Mouse (Mus musculus): ENCODE results near the gene Tigd3. TPM values are rescaled to one million over a fixed set of nuclear protein-coding genes. Genes with fewer than 3 reads are reported as not detected.

Tigd3 gene
- total and polyA plus RNA-seq, 3 experiments, result 2.1 to 2.2 TPM; not detected in 1

DNA sequence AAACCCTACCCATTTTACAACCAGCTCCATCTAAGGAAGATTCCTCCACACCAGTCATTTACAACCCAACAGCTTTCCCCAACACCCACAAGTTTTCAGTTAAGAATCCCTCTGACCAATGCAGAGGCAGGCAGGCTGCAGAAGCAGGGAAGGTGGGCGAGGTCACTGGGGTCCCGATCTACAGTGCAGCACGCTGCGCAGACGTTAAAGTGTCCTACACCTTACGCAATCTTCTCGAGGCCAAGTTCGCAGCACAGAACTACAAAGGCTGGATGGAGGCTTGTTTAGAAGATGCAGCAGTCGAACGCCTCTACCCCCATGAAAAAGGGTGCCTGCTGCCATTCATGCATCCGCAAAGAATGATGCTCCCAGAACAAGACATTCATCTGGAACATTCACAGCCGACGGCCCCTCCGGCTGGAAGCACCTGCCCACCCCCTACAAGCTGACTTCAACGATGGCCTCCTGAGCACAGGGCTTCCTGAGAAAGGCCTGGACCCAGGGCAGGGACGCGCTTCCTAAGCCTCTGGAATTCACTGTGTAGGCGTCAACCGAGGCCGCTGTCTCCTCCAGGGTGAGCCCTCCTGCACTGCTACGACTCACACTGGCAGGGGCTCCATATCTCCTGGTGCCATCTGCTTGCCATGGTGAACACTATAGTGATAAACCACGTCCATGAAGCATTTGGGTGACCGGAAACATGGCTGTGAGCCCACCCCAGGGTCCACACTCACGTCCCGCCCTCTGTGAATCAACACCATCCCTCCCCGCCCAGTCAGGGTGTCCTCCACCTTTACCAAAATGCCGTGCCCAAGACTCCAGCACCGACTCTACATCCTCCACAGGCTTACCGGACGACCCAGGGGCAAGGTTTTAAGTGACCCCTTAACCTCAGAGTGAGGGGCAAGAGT lies 49.9 kb downstream of the Tigd3 start:
- Histone ChIP-seq H3K27me3 (ENCODE audit: control insufficient read depth in 1 of 2, insufficient read depth in 2 of 2, low read length in 2 of 2) (no peaks in the 10 kb centered on the region), H3K9me3 (replicated peaks; ENCODE audit: insufficient read depth, low read length) (no peaks in the 10 kb centered on the region), H3K9ac (ENCODE audit: control insufficient read depth, low read depth, low read length, poor library complexity, severe bottlenecking) (peak overlapping the region; percentile 93), H3K4me3 (ENCODE audit: control insufficient read depth in 1 of 2, insufficient read depth in 1 of 2, low read depth in 2 of 2, low read length in 2 of 2) (peak overlapping the region; percentile 79 to 93), H3K36me3 (ENCODE audit: control insufficient read depth in 1 of 2, insufficient read depth in 2 of 2, low read length in 2 of 2) (peaks cover 0 to 33% of the 10 kb centered on the region in 2 experiments; a peak in 2 of 4 replicates), H3K27ac (ENCODE audit: control insufficient read depth, low read depth, low read length) (peak overlapping the region; percentile 96), H3K79me2 (ENCODE audit: control insufficient read depth, insufficient read depth, low read length, poor library complexity) (peaks cover 38% of the 10 kb centered on the region), H3K4me1 (ENCODE audit: control insufficient read depth in 1 of 2, insufficient read depth in 2 of 2, low read length in 2 of 2) (peaks cover 10 to 44% of the 10 kb centered on the region in 2 experiments)
- DNase-seq (ENCODE audit: low read depth, low spot score), result peak; percentile 72
- TF ChIP-seq MAZ (IDR thresholded peaks at IDR 0.05; ENCODE audit: low read depth, low read length) (0 out of 2 replicates have a peak, but pooled peaks have one; percentile 15), RCOR1 (IDR thresholded peaks at IDR 0.05; ENCODE audit: low read depth, low read length) (no peak), CHD1 (IDR thresholded peaks at IDR 0.05; ENCODE audit: low read depth, low read length) (peak; percentile 77), POLR2AphosphoS5 (IDR thresholded peaks at IDR 0.05; ENCODE audit: borderline replicate concordance, low read depth, low read length) (peak; percentile 43; the same call in 1 of the 2 replicates), TAL1 (IDR thresholded peaks at IDR 0.05; ENCODE audit: low read length) (peak; percentile 66), ETS1 (IDR thresholded peaks at IDR 0.05; ENCODE audit: low read depth, low read length) (peak; percentile 4; the same call in 1 of the 2 replicates), TCF12 (IDR thresholded peaks at IDR 0.05; ENCODE audit: low read depth, low read length) (peak; percentile 33; the same call in 1 of the 2 replicates), RAD21 (IDR thresholded peaks at IDR 0.05; ENCODE audit: low read depth, low read length) (no peak), MEF2A (IDR thresholded peaks at IDR 0.05; ENCODE audit: extremely low read depth, insufficient replicate concordance, low read depth, low read length, poor library complexity, severe bottlenecking) (no peak), ZMIZ1 (IDR thresholded peaks at IDR 0.05; ENCODE audit: low read depth, low read length) (0 out of 2 replicates have a peak, but pooled peaks have one; percentile 28), GATA1 (IDR thresholded peaks at IDR 0.05; ENCODE audit: low read depth, low read length) (peak; percentile 66), ZNF384 (IDR thresholded peaks at IDR 0.05; ENCODE audit: low read depth, low read length) (no peak), NRF1 (IDR thresholded peaks at IDR 0.05; ENCODE audit: insufficient read depth, low read depth, low read length, poor library complexity, severe bottlenecking) (0 out of 2 replicates have a peak, but pooled peaks have one; percentile 17), POLR2A (IDR thresholded peaks at IDR 0.05; ENCODE audit: control insufficient read depth in 1 of 2, insufficient read depth in 1 of 2, low read depth in 1 of 2, low read length in 2 of 2, poor library complexity in 1 of 2) (peak; percentile 13 to 49; a peak in 1 of 4 replicates), SIN3A (IDR thresholded peaks at IDR 0.05; ENCODE audit: low read length) (no peak; the same call in 1 of the 2 replicates)

Data from MEL (cell line).